ENCODE assay signal across 8 mouse cellular contexts in the genomic region with DNA sequence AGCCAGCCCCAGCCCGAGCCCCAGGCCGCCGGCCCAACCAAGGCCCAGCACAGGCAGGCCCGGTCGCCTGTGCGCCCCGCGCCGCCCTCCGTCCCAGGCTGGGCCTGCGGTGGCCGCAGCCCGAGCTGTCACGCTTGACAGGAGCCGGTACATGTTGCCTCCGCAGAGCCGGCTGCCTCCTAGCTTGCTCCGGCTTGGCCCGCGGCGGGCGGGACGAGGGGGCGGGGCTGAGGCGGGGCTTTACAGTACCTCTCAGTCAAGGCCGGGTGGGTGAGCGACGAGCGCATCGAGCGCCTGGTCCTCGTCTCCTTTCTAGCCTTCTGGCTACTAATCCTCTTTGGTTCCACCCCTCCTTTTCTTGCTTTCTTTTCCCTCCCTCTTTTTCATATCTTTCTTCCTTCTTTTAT. TPM values are rescaled to one million over a fixed set of nuclear protein-coding genes. Genes with fewer than 3 reads are reported as not detected.
DNase-seq lines count a peak whose midpoint lies in the region; ATAC-seq and TF ChIP-seq lines count a peak whose summit lies in the region.

A gene (minus strand): TSS at position 246 of the 407 bp plus-strand sequence.

- peak within 1 kb of the TSS; percentile 91 for H3K27ac ChIP-seq in forebrain, postnatal 0 days (ENCODE audit: low read depth, low read length)
- peak within 1 kb of the TSS; percentile 82 for H3K27ac ChIP-seq in lung, embryonic 16.5 days (ENCODE audit: low read length)

- peak within 1 kb of the TSS; percentile 65 for H3K4me2 ChIP-seq in forebrain, postnatal 0 days (ENCODE audit: low read depth)
- H3K4me2 ChIP-seq in lung, embryonic 16.5 days (ENCODE audit: low read depth, low read length) = peak within 1 kb of the TSS; percentile 85

- no peaks in the 10 kb centered on the region for H3K9me3 ChIP-seq in G1E (replicated peaks)
- H3K9me3 ChIP-seq in forebrain, postnatal 0 days (ENCODE audit: low read length) = no peaks in the 10 kb centered on the region
- H3K9me3 ChIP-seq in lung, embryonic 16.5 days (ENCODE audit: control insufficient read depth, low read length) = no peaks in the 10 kb centered on the region

- ATAC-seq in G1E (ENCODE audit: extremely low read depth, insufficient number of reproducible peaks, low FRiP score, poor library complexity, severe bottlenecking) = peak; percentile 36; the same call in 1 of the 2 replicates
- peak; percentile 99 for ATAC-seq in forebrain, postnatal 0 days
- peak; percentile 99 for ATAC-seq in lung, embryonic 16.5 days (ENCODE audit: low read depth)

- peaks cover 5% of the 10 kb centered on the region; the same call in 1 of the 2 replicates for H3K27me3 ChIP-seq in G1E (ENCODE audit: insufficient read depth, low read length)
- no peaks in the 10 kb centered on the region for H3K27me3 ChIP-seq in forebrain, postnatal 0 days (ENCODE audit: insufficient read depth, low read length)
- no peaks in the 10 kb centered on the region for H3K27me3 ChIP-seq in lung, embryonic 16.5 days (ENCODE audit: control insufficient read depth, insufficient read depth, low read depth, low read length)

- H3K9ac ChIP-seq in forebrain, postnatal 0 days = peak within 1 kb of the TSS; percentile 90
- H3K9ac ChIP-seq in lung, embryonic 16.5 days (ENCODE audit: low read length) = peak within 1 kb of the TSS; percentile 79

- TF ChIP-seq CTCF in G1E (IDR thresholded peaks at IDR 0.05; ENCODE audit: low read depth, low read length) = no peak
- no peak for TF ChIP-seq CTCF in forebrain, postnatal 0 days (IDR thresholded peaks at IDR 0.05; ENCODE audit: low read depth)

- WGBS in forebrain, postnatal 0 days = 0% methylated on average over 31 of the region's 32 CpGs
- WGBS in lung, embryonic 16.5 days = under 1% methylated on average over 31 of the region's 32 CpGs

- DNase-seq in G1E (ENCODE audit: low spot score) = peak; percentile 95
- DNase-seq in cerebellum, adult 18-20 months = peak; percentile 96 to 99
- DNase-seq in forebrain, postnatal 0 days = peak; percentile 93
- peak; percentile 96 for DNase-seq in heart, postnatal 4 days
- peak; percentile 71 for DNase-seq in layer of hippocampus, adult 9-10 months (ENCODE audit: low spot score)
- peak; percentile 82 for DNase-seq in ovary, postnatal 10 days (ENCODE audit: low spot score)
- DNase-seq in thymus, postnatal 10 days (ENCODE audit: low spot score in 2 of 2) = peak; percentile 90 to 94

- H3K36me3 ChIP-seq in G1E (replicated peaks) = peaks cover 12% of the 10 kb centered on the region
- H3K36me3 ChIP-seq in forebrain, postnatal 0 days (ENCODE audit: insufficient read depth) = peaks cover 9% of the 10 kb centered on the region
- peaks cover 2% of the 10 kb centered on the region for H3K36me3 ChIP-seq in lung, embryonic 16.5 days (ENCODE audit: control insufficient read depth, insufficient read depth, low read length)

- peak within 1 kb of the TSS; percentile 93 for H3K4me3 ChIP-seq in G1E (ENCODE audit: low read depth, low read length)
- H3K4me3 ChIP-seq in forebrain, postnatal 0 days (ENCODE audit: low read depth, low read length) = peak within 1 kb of the TSS; percentile 95
- H3K4me3 ChIP-seq in lung, embryonic 16.5 days (ENCODE audit: low read length) = peak within 1 kb of the TSS; percentile 91

- peaks cover 15% of the 10 kb centered on the region for H3K4me1 ChIP-seq in G1E (ENCODE audit: insufficient read depth, low read depth, low read length)
- H3K4me1 ChIP-seq in forebrain, postnatal 0 days (ENCODE audit: insufficient read depth) = peaks cover 9% of the 10 kb centered on the region; the same call in 1 of the 2 replicates
- H3K4me1 ChIP-seq in lung, embryonic 16.5 days (replicated peaks; ENCODE audit: control insufficient read depth, insufficient read depth, low read length) = peaks cover 3% of the 10 kb centered on the region

RNA-seq across cellular contexts. Expression of the gene that starts here (rescaled TPM):
- total RNA-seq in G1E (2014; fragmentation: Nextera tagmentation) (10.9 and 14.2 TPM in 2 replicates), G1E (2017) (13.4 and 16.4 TPM in 2 replicates)
- polyA plus RNA-seq in G1E (2012) = 4.7 and 7.6 TPM in 2 replicates
- 20.3 and 20.7 TPM in 2 replicates for total RNA-seq in forebrain, postnatal 0 days (2014; rRNA removed)
- polyA plus RNA-seq in forebrain, postnatal 0 days (2015; fragmentation: Nextera tagmentation; extraction: Ambion mirVana) = 9.9 and 12.2 TPM in 2 replicates
- 10 to 100 TPM; 20.9 to 21.6 TPM for total RNA-seq in heart, postnatal 4 days (2021)
- 6.0 and 7.0 TPM in 2 replicates for polyA plus RNA-seq in lung, embryonic 16.5 days (2015; fragmentation: Nextera tagmentation; extraction: Ambion mirVana)

Comparison
In these comparisons a context has a peak if more than half of its experiments do, and no peak if none do; other contexts are left out.
1. Peak in every context shown above with its lines: DNase-seq, ATAC-seq, H3K4me3 ChIP-seq and H3K27ac ChIP-seq.
2. ATAC-seq: peak in every context shown above with its lines; median percentile 99 in forebrain, postnatal 0 days; 99 in lung, embryonic 16.5 days; 36 in G1E.